Mouse (Mus musculus): Measurements from ENCODE around the gene Cep112. TPM values are rescaled to one million over a fixed set of nuclear protein-coding genes. Genes with fewer than 3 reads are reported as not detected.

The Cep112 gene
- polyA plus RNA-seq, 1 experiment from 2014 or later: 10.4 TPM

DNA sequence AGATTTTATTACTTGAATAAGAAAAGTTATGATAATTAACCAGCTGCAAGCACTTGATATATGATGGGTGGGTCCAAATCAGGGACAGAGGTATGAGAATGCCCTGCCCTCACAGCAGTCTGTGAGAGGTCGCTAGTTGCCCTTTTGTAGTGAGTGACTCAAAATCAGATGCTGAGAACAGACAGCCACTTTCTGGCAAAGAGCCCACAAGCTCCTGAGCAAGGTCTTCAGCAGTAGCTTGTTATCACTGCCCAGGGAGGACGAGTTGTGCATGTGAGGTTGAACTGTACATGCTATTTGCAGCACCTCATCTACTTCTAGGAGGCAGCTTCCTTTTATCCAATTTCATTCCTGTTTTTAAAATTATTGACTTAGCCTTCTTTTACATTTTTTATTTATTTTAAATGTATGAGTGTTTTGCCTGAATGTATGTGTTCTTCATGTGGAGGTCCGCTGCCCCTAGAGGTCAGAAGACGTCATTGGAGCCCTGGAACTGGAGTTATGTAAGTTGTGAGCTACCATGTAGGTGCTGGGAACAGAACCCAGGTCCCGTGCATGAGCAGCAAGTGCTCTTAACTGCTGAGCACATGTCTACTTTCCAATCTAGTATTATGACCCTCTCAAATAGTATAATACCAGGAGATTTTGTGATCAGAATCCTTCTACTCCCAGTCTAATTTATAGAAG lies 200.7 kb downstream of the Cep112 start:
- no peak for ATAC-seq (ENCODE audit: low FRiP score, low TSS enrichment)
- H3K27ac ChIP-seq (ENCODE audit: low read length): no peak overlapping the region
- no peak overlapping the region for H3K9ac ChIP-seq (replicated peaks; ENCODE audit: low read length)
- H3K4me2 ChIP-seq (replicated peaks; ENCODE audit: low read depth, low read length): no peak overlapping the region
- H3K4me1 ChIP-seq (ENCODE audit: insufficient read depth, low read length): no peaks in the 10 kb centered on the region
- WGBS: 88% methylated on average over 5 of the region's 5 CpGs
- H3K4me3 ChIP-seq (ENCODE audit: low read length): no peak overlapping the region
- no peaks in the 10 kb centered on the region for H3K27me3 ChIP-seq (ENCODE audit: insufficient read depth, low read length)
- no peaks in the 10 kb centered on the region for H3K36me3 ChIP-seq (ENCODE audit: insufficient read depth, low read length)
- H3K9me3 ChIP-seq (ENCODE audit: low read length): no peaks in the 10 kb centered on the region

DNA sequence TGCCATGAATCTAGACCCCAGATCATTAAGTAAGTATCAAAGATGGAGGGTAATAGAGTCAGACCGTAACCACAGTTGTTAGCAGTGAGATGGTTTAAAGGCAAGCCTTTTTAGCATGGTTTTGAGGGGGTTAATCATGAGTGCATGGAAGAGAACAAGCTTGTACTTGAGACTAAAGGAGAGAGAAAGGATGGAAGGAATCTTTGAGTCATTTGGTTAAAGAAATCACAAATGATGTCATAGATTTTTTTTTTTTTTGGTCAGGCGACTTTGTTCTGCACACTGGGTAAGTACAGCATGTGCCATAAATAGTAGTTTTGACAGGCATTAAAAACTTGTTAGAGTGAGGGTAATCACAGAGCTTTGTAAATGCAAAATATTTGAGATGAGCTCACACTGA lies 212.8 kb downstream of the Cep112 start:
- no peaks in the 10 kb centered on the region for H3K4me1 ChIP-seq (ENCODE audit: insufficient read depth, low read length)
- 61% methylated on average over 2 of the region's 2 CpGs for WGBS

DNA sequence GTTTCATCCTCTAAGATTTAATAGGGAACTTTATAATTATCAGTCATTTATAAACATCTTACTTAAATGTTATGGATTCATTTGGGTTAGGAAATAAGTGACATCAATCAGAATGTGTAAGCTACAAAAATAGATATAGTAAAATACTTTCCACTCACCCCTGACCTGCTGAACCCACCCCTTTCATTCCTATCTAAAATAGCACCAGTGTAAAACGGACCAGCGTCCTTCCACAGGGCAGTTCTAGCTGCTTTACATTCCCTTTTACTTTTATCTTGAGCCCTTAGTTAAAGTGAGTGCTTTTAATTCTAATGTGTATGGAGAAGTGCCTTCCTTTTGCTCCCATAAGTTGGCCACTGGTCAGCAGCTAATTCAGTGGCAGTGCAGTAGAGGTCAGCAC lies 230.6 kb downstream of the Cep112 start:
- Histone ChIP-seq H3K27ac (ENCODE audit: low read length) (no peak overlapping the region), H3K27me3 (ENCODE audit: insufficient read depth, low read length) (no peaks in the 10 kb centered on the region), H3K4me2 (replicated peaks; ENCODE audit: low read depth, low read length) (no peak overlapping the region), H3K4me1 (ENCODE audit: insufficient read depth, low read length) (no peaks in the 10 kb centered on the region), H3K9ac (replicated peaks; ENCODE audit: low read length) (no peak overlapping the region), H3K36me3 (ENCODE audit: insufficient read depth, low read length) (no peaks in the 10 kb centered on the region), H3K9me3 (ENCODE audit: low read length) (no peaks in the 10 kb centered on the region), H3K4me3 (ENCODE audit: low read length) (no peak overlapping the region)
- ATAC-seq (ENCODE audit: low FRiP score, low TSS enrichment): no peak
- 63% methylated on average over 2 of the region's 2 CpGs for WGBS

More for the DNA sequence above, 212.8 kb downstream of the Cep112 start:
- Histone ChIP-seq H3K9me3 (ENCODE audit: low read length) (no peaks in the 10 kb centered on the region), H3K4me3 (ENCODE audit: low read length) (no peak overlapping the region), H3K27me3 (ENCODE audit: insufficient read depth, low read length) (no peaks in the 10 kb centered on the region), H3K27ac (ENCODE audit: low read length) (no peak overlapping the region), H3K4me2 (replicated peaks; ENCODE audit: low read depth, low read length) (no peak overlapping the region), H3K9ac (replicated peaks; ENCODE audit: low read length) (no peak overlapping the region), H3K36me3 (ENCODE audit: insufficient read depth, low read length) (no peaks in the 10 kb centered on the region)
- no peak for ATAC-seq (ENCODE audit: low FRiP score, low TSS enrichment)

DNA sequence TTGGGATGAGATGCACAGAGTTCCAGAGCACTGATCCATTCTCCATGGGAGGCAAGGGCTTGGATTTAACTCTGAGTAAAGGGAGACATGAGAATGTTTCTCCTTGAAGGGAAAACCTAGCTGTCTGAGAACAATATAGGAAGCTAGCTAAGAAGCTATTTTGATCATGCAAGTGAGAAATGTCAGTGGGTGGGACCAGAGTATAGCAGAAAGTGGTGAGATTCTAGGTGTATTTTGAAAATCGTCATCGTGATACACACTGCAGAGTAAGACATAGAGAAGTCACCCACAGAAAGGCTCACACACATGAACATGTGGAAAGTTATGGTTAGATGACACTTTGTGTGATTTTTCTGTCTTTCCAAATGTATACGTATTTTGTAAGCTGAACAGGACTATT lies 257.0 kb downstream of the Cep112 start:
- H3K9ac ChIP-seq (replicated peaks; ENCODE audit: low read length): no peak overlapping the region
- H3K4me1 ChIP-seq (ENCODE audit: insufficient read depth, low read length): no peaks in the 10 kb centered on the region
- H3K4me3 ChIP-seq (ENCODE audit: low read length): no peak overlapping the region
- no peak for ATAC-seq (ENCODE audit: low FRiP score, low TSS enrichment)
- H3K27ac ChIP-seq (ENCODE audit: low read length): no peak overlapping the region
- WGBS: 94% methylated on average over 3 of the region's 3 CpGs
- H3K4me2 ChIP-seq (replicated peaks; ENCODE audit: low read depth, low read length): no peak overlapping the region
- H3K36me3 ChIP-seq (ENCODE audit: insufficient read depth, low read length): no peaks in the 10 kb centered on the region
- H3K27me3 ChIP-seq (ENCODE audit: insufficient read depth, low read length): no peaks in the 10 kb centered on the region
- H3K9me3 ChIP-seq (ENCODE audit: low read length): no peaks in the 10 kb centered on the region; the same call in 1 of the 2 replicates

DNA sequence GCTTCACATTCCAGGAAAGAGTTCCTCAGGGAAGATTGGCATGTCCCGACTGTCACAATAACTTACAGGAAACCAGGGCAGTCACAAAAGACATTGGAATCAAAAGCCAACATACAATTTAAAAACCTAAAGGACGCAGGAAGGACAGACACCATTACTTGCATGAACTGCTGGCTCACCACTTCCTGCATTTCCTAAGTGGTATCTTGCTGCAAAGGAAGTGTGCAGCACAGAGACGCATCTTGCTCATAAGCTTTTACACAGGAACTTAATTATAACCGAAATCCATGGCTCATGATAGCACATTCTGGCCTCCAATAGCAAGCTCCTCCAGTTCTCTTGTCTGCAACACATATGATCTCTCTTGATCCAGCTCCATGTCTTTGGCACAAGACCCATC lies 271.6 kb downstream of the Cep112 start:
- 79% methylated on average over 4 of the region's 4 CpGs for WGBS
- Histone ChIP-seq H3K27me3 (ENCODE audit: insufficient read depth, low read length) (no peaks in the 10 kb centered on the region), H3K4me3 (ENCODE audit: low read length) (no peak overlapping the region), H3K27ac (ENCODE audit: low read length) (no peak overlapping the region), H3K36me3 (ENCODE audit: insufficient read depth, low read length) (no peaks in the 10 kb centered on the region), H3K9ac (replicated peaks; ENCODE audit: low read length) (no peak overlapping the region), H3K4me2 (replicated peaks; ENCODE audit: low read depth, low read length) (no peak overlapping the region), H3K9me3 (ENCODE audit: low read length) (no peaks in the 10 kb centered on the region), H3K4me1 (ENCODE audit: insufficient read depth, low read length) (no peaks in the 10 kb centered on the region)
- ATAC-seq (ENCODE audit: low FRiP score, low TSS enrichment): no peak

GRCm38 (mm10) chr11:108752301-108752700 lies 327.3 kb downstream of the Cep112 start:
- Histone ChIP-seq H3K4me1 (ENCODE audit: insufficient read depth, low read length) (peaks cover 10% of the 10 kb centered on the region; the same call in 1 of the 2 replicates), H3K36me3 (ENCODE audit: insufficient read depth, low read length) (no peaks in the 10 kb centered on the region), H3K9me3 (ENCODE audit: low read length) (no peaks in the 10 kb centered on the region), H3K4me2 (replicated peaks; ENCODE audit: low read depth, low read length) (no peak overlapping the region), H3K27me3 (ENCODE audit: insufficient read depth, low read length) (no peaks in the 10 kb centered on the region), H3K9ac (replicated peaks; ENCODE audit: low read length) (no peak overlapping the region), H3K4me3 (ENCODE audit: low read length) (no peak overlapping the region), H3K27ac (ENCODE audit: low read length) (no peak overlapping the region)
- 38% methylated on average over 7 of the region's 7 CpGs for WGBS
- ATAC-seq (ENCODE audit: low FRiP score, low TSS enrichment): no peak

DNA sequence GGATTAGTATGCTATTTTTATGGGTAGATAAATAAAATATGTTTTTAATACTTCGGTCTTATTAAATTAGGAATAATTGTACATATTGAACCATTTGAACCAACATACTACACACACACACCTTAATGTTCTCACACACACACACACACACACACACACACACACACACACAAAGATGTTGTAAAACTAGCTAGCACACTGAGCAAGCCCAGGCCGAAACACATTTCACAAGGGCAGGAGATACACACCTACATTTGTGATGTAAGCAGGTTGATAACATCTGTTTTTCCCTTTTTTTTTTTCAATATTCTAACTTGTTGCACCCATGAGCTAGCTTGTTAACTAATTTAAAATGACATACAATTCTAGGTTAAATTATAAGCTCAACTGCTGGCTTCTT lies 327.8 kb downstream of the Cep112 start:
- Histone ChIP-seq H3K4me3 (ENCODE audit: low read length) (no peak overlapping the region), H3K36me3 (ENCODE audit: insufficient read depth, low read length) (no peaks in the 10 kb centered on the region), H3K27me3 (ENCODE audit: insufficient read depth, low read length) (no peaks in the 10 kb centered on the region), H3K4me1 (ENCODE audit: insufficient read depth, low read length) (peaks cover 10% of the 10 kb centered on the region; the same call in 1 of the 2 replicates), H3K27ac (ENCODE audit: low read length) (no peak overlapping the region), H3K4me2 (replicated peaks; ENCODE audit: low read depth, low read length) (no peak overlapping the region), H3K9ac (replicated peaks; ENCODE audit: low read length) (no peak overlapping the region), H3K9me3 (ENCODE audit: low read length) (no peaks in the 10 kb centered on the region)
- ATAC-seq (ENCODE audit: low FRiP score, low TSS enrichment): no peak
- WGBS: 91% methylated on average over 2 of the region's 2 CpGs

GRCm38 (mm10) chr11:108753361-108754240 lies 328.6 kb downstream of the Cep112 start:
- no peak overlapping the region for H3K4me2 ChIP-seq (replicated peaks; ENCODE audit: low read depth, low read length)
- no peak overlapping the region for H3K9ac ChIP-seq (replicated peaks; ENCODE audit: low read length)
- no peaks in the 10 kb centered on the region for H3K36me3 ChIP-seq (ENCODE audit: insufficient read depth, low read length)
- no peaks in the 10 kb centered on the region for H3K9me3 ChIP-seq (ENCODE audit: low read length)
- 75% methylated on average over 7 of the region's 7 CpGs for WGBS
- ATAC-seq (ENCODE audit: low FRiP score, low TSS enrichment): no peak
- no peak overlapping the region for H3K4me3 ChIP-seq (ENCODE audit: low read length)
- 0 out of 2 replicates have a peak overlapping the region, but pooled peaks have one; percentile 5 for H3K27ac ChIP-seq (ENCODE audit: low read length)
- peaks cover 10% of the 10 kb centered on the region; the same call in 1 of the 2 replicates for H3K4me1 ChIP-seq (ENCODE audit: insufficient read depth, low read length)
- H3K27me3 ChIP-seq (ENCODE audit: insufficient read depth, low read length): no peaks in the 10 kb centered on the region

GRCm38 (mm10) chr11:108757211-108757610 lies 332.2 kb downstream of the Cep112 start:
- Histone ChIP-seq H3K4me1 (ENCODE audit: insufficient read depth, low read length) (peaks cover 4% of the 10 kb centered on the region; the same call in 1 of the 2 replicates), H3K4me3 (ENCODE audit: low read length) (no peak overlapping the region), H3K9ac (replicated peaks; ENCODE audit: low read length) (no peak overlapping the region), H3K27ac (ENCODE audit: low read length) (no peak overlapping the region), H3K4me2 (replicated peaks; ENCODE audit: low read depth, low read length) (no peak overlapping the region), H3K9me3 (ENCODE audit: low read length) (no peaks in the 10 kb centered on the region), H3K36me3 (ENCODE audit: insufficient read depth, low read length) (no peaks in the 10 kb centered on the region), H3K27me3 (ENCODE audit: insufficient read depth, low read length) (no peaks in the 10 kb centered on the region)
- WGBS: 82% methylated on average over 2 of the region's 2 CpGs
- no peak for ATAC-seq (ENCODE audit: low FRiP score, low TSS enrichment)

Measured in kidney, embryonic 16.5 days (tissue).